Mouse (Mus musculus): Measurements from ENCODE around the gene Exosc5. TPM values are rescaled to one million over a fixed set of nuclear protein-coding genes. Genes with fewer than 3 reads are reported as not detected.

Exosc5 gene
- polyA plus RNA-seq, 1 experiment from 2014 or later = 44.2 TPM

DNA sequence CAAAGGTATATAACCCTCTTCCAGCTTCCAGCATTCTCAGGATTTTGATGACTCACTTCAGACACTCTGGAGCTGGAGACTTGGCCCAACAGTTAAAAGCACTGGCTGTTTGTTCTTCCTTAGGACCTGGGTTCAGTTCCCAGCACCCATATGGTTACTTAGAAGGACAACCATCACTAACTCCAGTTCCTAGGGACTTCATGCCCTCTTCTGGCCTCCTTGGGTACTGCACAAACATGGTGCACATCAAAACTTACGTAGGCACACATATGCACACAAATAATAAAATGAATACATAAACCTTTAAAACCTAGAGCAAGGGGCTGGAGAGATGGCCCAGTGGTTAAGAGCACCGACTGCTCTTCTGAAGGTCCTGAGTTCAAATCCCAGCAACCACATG is 43.4 kb downstream of the Exosc5 start:
- no peak for ATAC-seq
- Histone ChIP-seq H3K9ac (replicated peaks) (no peak overlapping the region), H3K4me1 (replicated peaks) (peaks cover 15% of the 10 kb centered on the region), H3K4me3 (replicated peaks) (no peak overlapping the region), H3K36me3 (no peaks in the 10 kb centered on the region), H3K27me3 (peaks cover 19% of the 10 kb centered on the region), H3K4me2 (replicated peaks) (no peak overlapping the region), H3K27ac (no peak overlapping the region), H3K9me3 (no peaks in the 10 kb centered on the region)
- whole genome bisulfite sequencing = 94% methylated on average over 2 of the region's 2 CpGs

DNA sequence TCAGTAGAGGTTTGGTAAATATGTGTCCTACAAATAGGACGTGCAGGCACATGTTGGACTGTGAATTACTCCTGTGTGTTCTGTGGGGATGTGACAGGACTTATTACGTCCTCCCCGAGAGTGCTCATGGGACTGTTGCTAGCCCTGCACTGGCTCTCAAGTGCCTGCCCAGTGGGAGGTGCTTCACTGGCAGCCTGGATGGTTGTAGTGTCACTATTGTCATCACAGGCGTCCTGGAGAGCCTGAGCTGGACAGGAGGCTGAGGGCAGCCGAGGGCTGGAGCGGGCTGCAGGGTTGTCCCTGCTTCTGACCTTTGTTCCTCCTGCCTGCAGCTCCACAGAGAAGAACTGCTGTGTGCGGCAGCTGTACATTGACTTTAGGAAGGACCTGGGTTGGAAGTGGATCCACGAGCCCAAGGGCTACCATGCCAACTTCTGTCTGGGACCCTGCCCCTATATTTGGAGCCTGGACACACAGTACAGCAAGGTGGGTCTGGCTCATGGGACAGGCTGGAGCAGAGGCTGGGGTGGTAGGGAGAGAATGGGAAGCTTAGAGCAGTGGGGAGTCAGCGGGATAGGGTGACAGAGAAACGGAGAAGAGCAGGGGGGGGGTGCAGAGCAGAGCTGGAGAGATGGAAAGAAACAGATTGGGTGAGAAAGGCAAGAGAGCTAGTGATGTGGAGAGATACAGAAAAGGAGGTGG is 45.0 kb downstream of the Exosc5 start:
- peak; percentile 65 for ATAC-seq
- H3K9ac ChIP-seq (replicated peaks) = no peak overlapping the region
- WGBS = 19% methylated on average over 10 of the region's 10 CpGs

DNA sequence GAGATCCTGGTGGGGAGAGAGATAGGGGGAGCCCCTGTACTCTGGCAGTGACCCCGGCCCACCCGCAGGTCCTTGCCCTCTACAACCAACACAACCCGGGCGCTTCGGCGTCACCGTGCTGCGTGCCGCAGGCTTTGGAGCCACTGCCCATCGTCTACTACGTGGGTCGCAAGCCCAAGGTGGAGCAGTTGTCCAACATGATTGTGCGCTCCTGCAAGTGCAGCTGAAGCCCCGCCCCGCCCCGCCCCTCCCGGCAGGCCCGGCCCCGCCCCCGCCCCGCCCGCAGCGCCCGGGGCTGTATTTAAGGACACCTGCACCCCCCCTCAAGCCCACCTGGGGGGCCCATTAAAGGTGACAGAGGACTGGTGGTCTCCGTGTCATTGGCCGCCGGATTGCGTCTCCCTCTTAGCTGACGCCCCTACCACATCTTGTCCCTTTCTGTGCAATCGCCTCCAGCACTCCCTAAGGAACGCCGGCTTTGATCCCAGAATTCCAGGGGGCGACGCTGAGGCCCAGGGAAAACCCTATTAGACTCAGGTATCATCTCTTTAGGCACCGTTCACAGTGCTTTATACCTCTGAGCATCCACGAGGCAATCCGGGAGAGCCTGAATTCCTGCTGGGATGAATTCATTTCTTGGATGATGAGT is 45.9 kb downstream of the Exosc5 start:
- Histone ChIP-seq H3K27ac (no peak overlapping the region), H3K9ac (replicated peaks) (0 out of 2 replicates have a peak overlapping the region, but pooled peaks have one; percentile 32), H3K4me1 (replicated peaks) (peaks cover 18% of the 10 kb centered on the region), H3K4me2 (replicated peaks) (peak overlapping the region; percentile 60), H3K4me3 (replicated peaks) (peak overlapping the region; percentile 35), H3K9me3 (no peaks in the 10 kb centered on the region), H3K27me3 (peaks cover 15% of the 10 kb centered on the region), H3K36me3 (no peaks in the 10 kb centered on the region)
- WGBS = 5% methylated on average over 36 of the region's 37 CpGs
- ATAC-seq = peak; percentile 65

More for the DNA sequence above, 45.0 kb downstream of the Exosc5 start:
- Histone ChIP-seq H3K36me3 (no peaks in the 10 kb centered on the region), H3K4me2 (replicated peaks) (peak overlapping the region; percentile 60; the same call in 1 of the 2 replicates), H3K27me3 (peaks cover 15% of the 10 kb centered on the region), H3K27ac (no peak overlapping the region), H3K9me3 (no peaks in the 10 kb centered on the region), H3K4me1 (replicated peaks) (peaks cover 15% of the 10 kb centered on the region), H3K4me3 (replicated peaks) (peak overlapping the region; percentile 35; the same call in 1 of the 2 replicates)

DNA sequence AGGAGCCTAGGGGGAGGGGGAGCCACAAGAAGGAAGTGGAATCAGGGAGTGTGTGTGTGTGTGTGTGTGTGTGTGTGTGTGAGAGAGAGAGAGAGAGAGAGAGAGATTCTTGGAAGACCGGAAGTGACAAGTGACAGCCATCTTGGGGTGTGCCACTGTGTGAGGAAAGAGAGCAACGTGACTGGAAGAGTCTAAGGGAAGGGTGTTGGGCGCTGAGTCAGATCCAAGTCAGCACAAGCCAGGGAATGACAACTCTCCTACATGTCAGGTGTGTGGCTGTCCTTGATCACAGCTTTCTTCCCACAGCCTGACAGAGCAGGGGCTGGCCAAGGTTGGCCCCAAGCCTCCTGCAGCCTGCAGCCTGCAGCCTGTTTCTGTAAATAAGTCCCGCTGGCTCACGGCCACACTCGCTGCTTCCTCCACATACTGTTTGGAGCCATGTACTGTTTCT is 46.9 kb downstream of the Exosc5 start:
- Histone ChIP-seq H3K4me3 (replicated peaks) (no peak overlapping the region), H3K36me3 (no peaks in the 10 kb centered on the region), H3K27ac (no peak overlapping the region), H3K4me2 (replicated peaks) (no peak overlapping the region), H3K9ac (replicated peaks) (no peak overlapping the region), H3K27me3 (peaks cover 15% of the 10 kb centered on the region), H3K4me1 (replicated peaks) (peaks cover 28% of the 10 kb centered on the region), H3K9me3 (no peaks in the 10 kb centered on the region)
- ATAC-seq = no peak
- 72% methylated on average over 6 of the region's 6 CpGs for WGBS

DNA sequence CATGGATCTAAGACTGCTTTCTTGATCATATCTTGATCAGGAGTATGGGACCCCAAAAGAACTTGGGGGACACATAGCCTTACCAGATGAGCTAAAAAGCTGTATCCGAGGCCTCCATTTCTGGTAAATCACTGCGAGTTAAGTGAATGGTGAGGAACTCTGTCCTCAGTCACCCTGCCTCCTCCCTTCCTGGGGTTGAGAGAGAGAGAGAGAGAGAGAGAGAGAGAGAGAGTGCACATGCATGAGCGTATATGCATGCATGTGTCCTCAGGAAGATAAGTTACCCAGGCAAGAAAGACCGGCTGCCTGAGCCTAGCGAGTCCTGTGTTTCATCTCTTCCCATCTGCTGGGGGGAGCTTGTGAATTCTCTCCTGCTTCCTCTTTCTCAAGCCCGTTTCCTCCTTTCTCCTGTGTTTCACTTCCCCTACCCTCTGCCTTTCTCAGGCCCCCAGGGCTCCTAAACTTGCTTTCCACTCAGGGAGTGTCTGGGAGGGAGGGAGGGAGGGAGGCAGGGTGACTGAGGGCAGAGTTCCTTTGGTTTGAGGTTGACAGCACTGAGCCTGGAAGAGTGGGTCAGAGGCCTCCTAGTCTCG is 47.7 kb downstream of the Exosc5 start:
- H3K4me3 ChIP-seq (replicated peaks) = no peak overlapping the region
- no peaks in the 10 kb centered on the region for H3K9me3 ChIP-seq
- peaks cover 3% of the 10 kb centered on the region; the same call in 1 of the 2 replicates for H3K36me3 ChIP-seq
- no peak overlapping the region for H3K9ac ChIP-seq (replicated peaks)
- H3K4me1 ChIP-seq (replicated peaks) = peaks cover 36% of the 10 kb centered on the region
- no peak overlapping the region for H3K4me2 ChIP-seq (replicated peaks)
- peaks cover 15% of the 10 kb centered on the region for H3K27me3 ChIP-seq
- no peak overlapping the region for H3K27ac ChIP-seq
- ATAC-seq = no peak
- WGBS = 66% methylated on average over 7 of the region's 7 CpGs

DNA sequence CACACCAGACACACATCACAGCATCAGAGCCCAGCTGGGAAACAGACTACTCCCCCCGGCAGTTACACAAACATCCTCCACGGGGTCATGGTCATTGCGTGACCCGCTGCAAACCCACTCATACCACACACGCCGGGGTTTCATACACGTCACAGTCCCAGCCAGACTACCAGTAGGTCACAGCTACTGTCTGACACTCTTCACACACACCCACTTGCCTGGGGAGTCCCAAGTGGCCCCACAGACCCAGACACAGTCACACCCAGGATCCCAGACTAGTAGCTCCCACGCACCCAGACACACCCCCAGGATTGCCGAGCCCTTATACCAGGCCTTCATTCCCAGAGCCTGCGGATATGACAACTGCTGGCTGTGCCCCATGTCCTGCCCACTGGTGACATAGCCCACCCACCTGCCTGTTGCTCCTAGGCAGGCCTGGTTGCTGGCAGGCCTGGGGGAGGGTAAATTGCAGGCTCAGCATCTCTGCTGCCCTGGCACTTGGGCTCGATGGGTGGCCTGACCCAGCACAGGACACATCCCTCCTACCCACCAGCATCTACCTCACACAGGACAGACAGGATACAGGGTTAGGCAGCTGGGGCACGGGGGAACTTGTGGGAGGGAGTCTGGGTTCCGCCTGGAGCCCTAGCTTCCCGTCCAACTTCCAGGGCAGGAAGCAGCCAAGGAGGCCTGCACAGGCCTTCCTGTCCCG is 48.8 kb downstream of the Exosc5 start:
- peaks cover 41% of the 10 kb centered on the region for H3K4me1 ChIP-seq (replicated peaks)
- H3K4me2 ChIP-seq (replicated peaks) = no peak overlapping the region
- no peak overlapping the region for H3K9ac ChIP-seq (replicated peaks)
- H3K4me3 ChIP-seq (replicated peaks) = no peak overlapping the region
- peaks cover 13% of the 10 kb centered on the region for H3K36me3 ChIP-seq
- ATAC-seq = no peak
- 68% methylated on average over 15 of the region's 15 CpGs for WGBS
- H3K27me3 ChIP-seq = peaks cover 15% of the 10 kb centered on the region
- peak overlapping the region; percentile 35 for H3K27ac ChIP-seq
- H3K9me3 ChIP-seq = no peaks in the 10 kb centered on the region

DNA sequence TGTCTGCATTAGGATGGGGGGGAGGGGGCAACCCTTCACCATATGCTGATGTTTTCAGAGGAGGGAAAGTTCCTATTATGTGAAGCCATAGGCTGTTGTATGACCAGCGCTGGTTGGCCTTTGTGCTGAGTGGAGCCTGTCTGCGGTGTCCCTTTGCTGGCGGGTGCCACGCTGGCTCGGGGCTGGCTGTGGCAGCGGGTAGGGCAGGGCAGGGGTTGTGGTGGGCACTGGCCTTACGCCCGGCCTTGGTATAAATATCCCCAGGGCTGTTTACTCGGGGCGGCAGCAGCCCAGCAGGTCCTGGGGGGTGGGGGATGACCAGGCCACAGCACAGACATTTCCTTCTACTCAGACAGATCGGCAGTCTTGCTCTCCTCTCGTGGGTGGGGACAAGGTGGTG is 51.0 kb downstream of the Exosc5 start:
- Histone ChIP-seq H3K27ac (no peak overlapping the region), H3K9me3 (no peaks in the 10 kb centered on the region), H3K36me3 (peaks cover 35% of the 10 kb centered on the region), H3K9ac (replicated peaks) (peak overlapping the region; percentile 58; the same call in 1 of the 2 replicates), H3K4me1 (replicated peaks) (peaks cover 29% of the 10 kb centered on the region), H3K4me3 (replicated peaks) (no peak overlapping the region), H3K27me3 (peaks cover 6% of the 10 kb centered on the region), H3K4me2 (replicated peaks) (0 out of 2 replicates have a peak overlapping the region, but pooled peaks have one; percentile 13)
- peak; percentile 18; the same call in 1 of the 2 replicates for ATAC-seq
- WGBS = 18% methylated on average over 12 of the region's 12 CpGs

DNA sequence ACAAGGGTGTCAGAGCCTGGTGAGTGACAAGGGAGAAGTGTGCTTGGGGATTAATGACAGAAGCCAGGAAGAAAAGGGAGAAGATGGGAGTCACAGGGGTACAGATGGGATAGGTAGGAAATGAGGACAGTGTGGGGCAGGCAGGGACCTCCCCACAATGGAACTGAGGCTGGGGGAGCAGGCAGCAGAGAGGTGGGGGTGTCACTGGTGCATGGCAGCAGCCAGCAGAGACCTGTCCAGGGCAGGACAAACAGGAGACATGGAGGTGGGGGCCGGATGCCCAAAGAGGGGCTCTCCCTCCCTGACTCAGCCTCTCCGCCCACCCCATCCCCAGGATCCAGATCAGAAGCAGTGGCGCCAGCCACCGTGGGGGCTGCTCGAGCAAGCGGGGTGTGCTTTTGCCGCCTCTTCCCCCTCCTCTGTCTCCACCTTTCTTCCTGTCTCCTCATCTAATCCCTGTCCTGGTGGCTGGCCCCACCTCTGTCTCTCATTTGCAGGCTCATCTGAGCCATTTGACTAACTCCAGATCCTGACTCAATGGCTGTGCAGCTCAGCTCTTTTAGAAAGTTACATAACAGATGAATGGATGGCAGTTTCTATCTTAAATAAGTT is 51.7 kb downstream of the Exosc5 start:
- WGBS = 5% methylated on average over 7 of the region's 7 CpGs
- Histone ChIP-seq H3K4me2 (replicated peaks) (peak overlapping the region; percentile 13; the same call in 1 of the 2 replicates), H3K4me1 (replicated peaks) (peaks cover 26% of the 10 kb centered on the region), H3K27me3 (no peaks in the 10 kb centered on the region), H3K9ac (replicated peaks) (peak overlapping the region; percentile 58), H3K27ac (no peak overlapping the region), H3K4me3 (replicated peaks) (no peak overlapping the region), H3K36me3 (peaks cover 42% of the 10 kb centered on the region), H3K9me3 (no peaks in the 10 kb centered on the region)
- ATAC-seq = peak; percentile 35

DNA sequence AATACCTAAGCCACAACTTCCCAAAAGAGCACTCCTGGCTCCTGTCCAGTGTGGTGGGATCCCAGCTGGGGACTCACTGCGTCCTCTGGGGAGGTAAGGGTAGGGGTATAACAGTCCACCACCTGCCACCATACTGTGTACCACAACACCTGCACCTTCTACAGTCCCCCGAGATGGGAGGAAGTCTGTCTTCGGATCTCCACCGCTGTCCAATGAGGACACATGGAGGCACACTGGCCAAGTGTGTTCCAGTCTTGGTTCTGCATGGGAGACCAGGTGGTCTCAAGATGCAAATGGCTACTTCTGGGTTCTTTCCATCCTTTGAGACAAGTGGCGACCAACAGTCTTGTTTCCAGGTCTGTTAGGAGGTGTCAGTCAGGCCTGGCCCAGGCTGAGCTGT is 52.2 kb downstream of the Exosc5 start:
- peaks cover 47% of the 10 kb centered on the region for H3K36me3 ChIP-seq
- H3K27ac ChIP-seq = 0 out of 2 replicates have a peak overlapping the region, but pooled peaks have one; percentile 15
- H3K9ac ChIP-seq (replicated peaks) = no peak overlapping the region
- H3K27me3 ChIP-seq = no peaks in the 10 kb centered on the region
- no peak overlapping the region for H3K4me2 ChIP-seq (replicated peaks)
- peak; percentile 18; the same call in 1 of the 2 replicates for ATAC-seq
- 78% methylated on average over 5 of the region's 5 CpGs for WGBS
- no peak overlapping the region for H3K4me3 ChIP-seq (replicated peaks)
- peaks cover 26% of the 10 kb centered on the region for H3K4me1 ChIP-seq (replicated peaks)
- H3K9me3 ChIP-seq = no peaks in the 10 kb centered on the region

DNA sequence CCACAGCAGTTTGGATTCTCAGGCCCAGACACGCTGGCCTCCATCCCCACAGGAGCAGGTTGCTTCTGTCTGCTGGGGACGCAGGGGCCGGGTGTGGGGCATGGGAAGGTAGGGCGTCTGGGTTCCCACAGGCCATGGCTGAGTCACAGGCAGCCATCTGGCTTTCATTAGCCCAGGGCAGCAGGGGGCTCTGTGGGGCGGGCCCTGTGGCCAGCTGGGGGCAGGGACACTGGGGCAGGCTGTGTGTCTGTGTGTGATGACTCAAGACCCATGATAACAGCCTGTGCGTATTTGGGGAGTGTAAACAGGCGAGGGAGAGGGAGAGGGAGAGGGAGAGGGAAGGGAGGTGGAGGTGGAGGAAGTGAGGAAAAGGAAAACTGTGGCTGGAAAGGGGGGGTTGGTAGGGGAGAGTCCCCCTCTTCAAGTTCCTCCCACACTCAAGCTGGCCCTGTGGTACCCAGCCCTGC is 52.8 kb downstream of the Exosc5 start:
- Histone ChIP-seq H3K27me3 (no peaks in the 10 kb centered on the region), H3K9me3 (no peaks in the 10 kb centered on the region), H3K4me1 (replicated peaks) (peaks cover 26% of the 10 kb centered on the region), H3K9ac (replicated peaks) (no peak overlapping the region; the same call in 1 of the 2 replicates), H3K4me2 (replicated peaks) (no peak overlapping the region), H3K36me3 (peaks cover 47% of the 10 kb centered on the region), H3K4me3 (replicated peaks) (no peak overlapping the region), H3K27ac (0 out of 2 replicates have a peak overlapping the region, but pooled peaks have one; percentile 15)
- 36% methylated on average over 7 of the region's 7 CpGs for WGBS
- 0 out of 2 replicates have a peak, but pooled peaks have one; percentile 16 for ATAC-seq

DNA sequence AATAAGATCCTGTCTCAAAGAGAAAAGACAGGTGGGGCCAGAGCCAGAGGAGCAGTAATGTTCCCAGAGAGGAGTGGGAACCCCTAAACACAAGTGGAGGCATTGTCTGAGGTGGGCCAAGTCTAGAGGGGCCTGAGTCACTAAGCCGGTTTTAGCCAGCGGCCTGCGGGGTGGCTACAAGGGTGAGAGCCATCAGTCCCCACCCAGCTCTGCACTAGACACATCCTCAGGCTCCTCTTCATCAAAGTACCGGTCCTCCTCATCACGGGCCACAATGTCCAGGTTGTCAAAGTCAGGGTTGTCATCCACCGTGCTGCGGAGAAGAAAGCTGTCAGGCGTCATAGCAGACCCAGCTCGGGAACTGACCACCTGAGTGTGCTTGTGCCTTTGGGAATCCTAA is 53.8 kb downstream of the Exosc5 start:
- no peak overlapping the region for H3K4me2 ChIP-seq (replicated peaks)
- H3K27me3 ChIP-seq = no peaks in the 10 kb centered on the region
- H3K4me1 ChIP-seq (replicated peaks) = peaks cover 35% of the 10 kb centered on the region
- 92% methylated on average over 9 of the region's 9 CpGs for WGBS
- no peaks in the 10 kb centered on the region for H3K9me3 ChIP-seq
- no peak overlapping the region for H3K4me3 ChIP-seq (replicated peaks)
- no peak overlapping the region for H3K9ac ChIP-seq (replicated peaks)
- H3K36me3 ChIP-seq = peaks cover 47% of the 10 kb centered on the region
- H3K27ac ChIP-seq = no peak overlapping the region
- no peak for ATAC-seq
